Mouse (Mus musculus) ES-E14 (cell line): Measurements from ENCODE around the gene Pitx1. TPM values are rescaled to one million over a fixed set of nuclear protein-coding genes. Genes with fewer than 3 reads are reported as not detected.

Experiments used
- DNase-seq: peaks from one replicate; pipeline ENCODE4 v3.0.0-alpha.2; 2013; ENCODE audit warnings: low read depth, low spot score
- H3K27ac ChIP-seq: 2 replicates; pipeline ENCODE4 v1.5.1; 2012; ENCODE audit warnings: low read depth, mild to moderate bottlenecking, low read length, moderate library complexity, mixed read lengths; ENCODE audit not compliant: poor library complexity, insufficient read depth, severe bottlenecking
- H3K36me3 ChIP-seq: 2 replicates; pipeline ENCODE4 v1.6.1; 2012; ENCODE audit warnings: mild to moderate bottlenecking, low read length, moderate library complexity, mixed read lengths; ENCODE audit not compliant: control insufficient read depth, poor library complexity, insufficient read depth, severe bottlenecking
- H3K4me1 ChIP-seq, 2 experiments: fragments of 150-350 bp in 1 of 2; sonication (generic) in 1 of 2; 2 replicates each; pipeline ENCODE4 v1.6.1; 2012; ENCODE audit warnings: low read length in 2 of 2, mild to moderate bottlenecking in 1 of 2, mixed read lengths in 1 of 2; ENCODE audit not compliant: control insufficient read depth in 2 of 2, insufficient read depth in 2 of 2, poor library complexity in 1 of 2
- H3K4me3 ChIP-seq, 2 experiments: fragments of 150-350 bp in 1 of 2; sonication (generic) in 1 of 2; 2 replicates each; pipeline ENCODE4 v1.5.1; 2012; ENCODE audit warnings: low read length in 2 of 2, low read depth in 1 of 2, mild to moderate bottlenecking in 1 of 2, mixed read lengths in 1 of 2; ENCODE audit not compliant: insufficient read depth in 1 of 2, poor library complexity in 1 of 2, severe bottlenecking in 1 of 2
- H3K9ac ChIP-seq: 2 replicates; pipeline ENCODE4 v1.6.1; 2012; ENCODE audit warnings: low read depth, mild to moderate bottlenecking, low read length, mixed read lengths; ENCODE audit not compliant: poor library complexity, insufficient read depth, severe bottlenecking
- H3K9me3 ChIP-seq: fragments of 150-350 bp; sonication (generic); 2 replicates; pipeline ENCODE4 v1.6.1; 2012; ENCODE audit warnings: low read depth, mild to moderate bottlenecking, low read length; ENCODE audit not compliant: control insufficient read depth, insufficient read depth
- CHD2 ChIP-seq: IDR thresholded peaks from 2 replicates; pipeline ENCODE4 v1.6.1; 2014; ENCODE audit warnings: mild to moderate bottlenecking, low read depth, low read length, inconsistent platforms
- HCFC1 ChIP-seq: IDR thresholded peaks from 2 replicates; pipeline ENCODE4 v1.6.1; 2012; ENCODE audit warnings: low read length, inconsistent platforms, borderline replicate concordance; ENCODE audit not compliant: insufficient read depth
- MAFK ChIP-seq: IDR thresholded peaks from 2 replicates; pipeline ENCODE4 v1.6.1; 2014; ENCODE audit warnings: mild to moderate bottlenecking, low read depth, low read length, inconsistent platforms; ENCODE audit not compliant: insufficient read depth
- ZC3H11A ChIP-seq: IDR thresholded peaks from 2 replicates; pipeline ENCODE4 v1.6.1; 2012; ENCODE audit warnings: low read depth, mild to moderate bottlenecking, inconsistent platforms, low read length, borderline replicate concordance
- ZNF384 ChIP-seq: IDR thresholded peaks from 2 replicates; pipeline ENCODE4 v1.6.1; 2012; ENCODE audit warnings: low read depth, low read length, inconsistent platforms
- in situ Hi-C, 2 experiments: fragments of 600-800 bp; cut with MboI; formaldehyde crosslinking; loops; one replicate each; pipeline ENCODE4 v1.15.1; 2025; ENCODE audit warnings: low sequenced_read_pairs in 2 of 2, inconsistent platforms in 1 of 2; ENCODE audit not compliant: unreplicated experiment in 2 of 2
- total RNA-seq: library from RNA; depleted of rRNA; stranded (reverse); fragments of 300-350 nt; gene quantifications from 2 replicates; pipeline ENCODE4 v1.2.3, GENCODE M21; 2012

Pitx1 gene
- total RNA-seq, 1 experiment, result 1.0 TPM

- Histone ChIP-seq H3K4me1 (no peaks in the 10 kb centered on the region; a peak in 1 of 4 replicates), H3K27ac (no peak overlapping the region), H3K4me3 (no peak overlapping the region), H3K36me3 (no peaks in the 10 kb centered on the region), H3K9me3 (no peaks in the 10 kb centered on the region; the same call in 1 of the 2 replicates), H3K9ac (no peak overlapping the region)
- in situ Hi-C loops, result no loop called here
- TF ChIP-seq ZC3H11A, result no peak
- TF ChIP-seq CHD2, result no peak
- no peak for TF ChIP-seq ZNF384
- no peak for TF ChIP-seq MAFK
- TF ChIP-seq HCFC1, result no peak
- DNase-seq, result no peak
These were observed 4.2 kb upstream of the Pitx1 start for GRCm38 (mm10) chr13:55840223-55840622.

- peak; percentile 19 for DNase-seq
- no peaks in the 10 kb centered on the region for H3K36me3 ChIP-seq
- in situ Hi-C loops, result loop anchor here in 1 of 2 experiments (10.0 kb wide), 1 partner anchor 388 kb away; no protein-coding TSS in a partner anchor
- no peak overlapping the region for H3K27ac ChIP-seq
- no peak overlapping the region for H3K9ac ChIP-seq
- no peak for TF ChIP-seq CHD2
- no peak for TF ChIP-seq MAFK
- TF ChIP-seq HCFC1, result no peak
- H3K9me3 ChIP-seq, result no peaks in the 10 kb centered on the region
- H3K4me3 ChIP-seq, result no peak overlapping the region
- H3K4me1 ChIP-seq, result no peaks in the 10 kb centered on the region; a peak in 1 of 4 replicates
These were observed 1.1 kb upstream of the Pitx1 start for GRCm38 (mm10) chr13:55836786-55837780.

- in situ Hi-C loops, result loop anchor here in 1 of 2 experiments (10.0 kb wide), 1 partner anchor 389 kb away; no protein-coding TSS in a partner anchor
- no peak for TF ChIP-seq ZC3H11A
- no peak for TF ChIP-seq ZNF384
- TF ChIP-seq CHD2, result no peak
- TF ChIP-seq HCFC1, result no peak
- no peak for TF ChIP-seq MAFK
- no peak overlapping the region for H3K9ac ChIP-seq
- H3K4me3 ChIP-seq, result peak overlapping the region; percentile 6 to 39; a peak in 1 of 4 replicates
- no peaks in the 10 kb centered on the region for H3K36me3 ChIP-seq
- no peak overlapping the region for H3K27ac ChIP-seq
- DNase-seq, result peak; percentile 16
- no peaks in the 10 kb centered on the region for H3K9me3 ChIP-seq
- H3K4me1 ChIP-seq, result no peaks in the 10 kb centered on the region; a peak in 1 of 4 replicates
These were observed 369 bp downstream of the Pitx1 start for GRCm38 (mm10) chr13:55835548-55836097.

- Histone ChIP-seq H3K9ac (no peak overlapping the region), H3K36me3 (no peaks in the 10 kb centered on the region), H3K4me1 (no peaks in the 10 kb centered on the region; a peak in 1 of 4 replicates), H3K9me3 (no peaks in the 10 kb centered on the region), H3K4me3 (no peak overlapping the region), H3K27ac (no peak overlapping the region)
- in situ Hi-C loops, result loop anchor here (5.0 to 10.0 kb wide), 2 partner anchors 390 to 418 kb away; partner anchors contain the start of gene Neurog1 (in 2 of the 2)
- TF ChIP-seq ZNF384, result no peak
- no peak for TF ChIP-seq CHD2
- TF ChIP-seq ZC3H11A, result no peak
- no peak for TF ChIP-seq MAFK
- TF ChIP-seq HCFC1, result no peak
- DNase-seq, result no peak
These were observed 1.3 kb downstream of the Pitx1 start for GRCm38 (mm10) chr13:55834667-55835066.
